Mouse (Mus musculus): Measurements from ENCODE around the gene Emb. TPM values are rescaled to one million over a fixed set of nuclear protein-coding genes. Genes with fewer than 3 reads are reported as not detected.

Emb gene
- total RNA-seq, 2 experiments from 2014 or later = 12.4 to 12.9 TPM

DNA sequence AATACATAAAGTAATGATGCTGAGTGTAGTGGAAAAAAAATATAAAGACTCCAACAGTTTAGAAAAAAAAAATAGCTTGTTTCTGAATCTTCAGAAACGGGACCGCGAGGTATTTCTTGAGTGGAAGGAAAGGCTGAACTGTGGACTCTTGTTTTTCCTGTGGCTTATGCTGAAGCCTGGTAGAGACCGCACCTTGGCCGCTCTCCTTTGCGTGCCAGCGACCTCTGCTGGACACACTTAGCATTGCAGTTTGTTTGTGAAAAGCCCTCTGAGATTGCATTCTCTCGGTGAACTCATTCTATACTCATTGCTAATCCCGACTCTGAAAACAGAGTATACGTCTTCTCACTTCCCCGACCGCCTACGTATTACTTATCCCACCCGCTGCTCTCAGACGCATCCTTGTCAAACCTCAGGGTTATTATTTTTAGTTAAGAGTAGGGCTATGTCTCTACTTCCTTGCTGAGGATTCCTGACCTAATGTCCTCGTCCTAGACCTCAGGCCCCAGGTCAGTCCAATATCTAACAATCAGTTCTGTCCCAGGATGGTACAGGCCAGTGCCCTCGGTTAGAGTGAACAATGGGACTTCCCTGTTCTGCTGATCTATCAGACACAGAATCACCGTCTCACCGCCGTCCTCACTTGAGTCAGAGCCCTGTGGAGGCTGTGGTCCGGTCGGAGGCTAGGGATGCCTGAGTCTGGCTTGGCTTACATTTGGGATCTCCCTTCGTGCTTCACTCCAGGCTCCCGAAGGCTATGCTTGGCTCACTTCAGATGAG is 103.3 kb downstream of the Emb start:
- peak; percentile 76 for DNase-seq
- intact Hi-C loops (cut with DNase I) = loop anchor here (5.0 kb wide), 1 partner anchor 109 kb away; no protein-coding TSS in a partner anchor

Other genes starting within 250 kb of the Emb start
- gene Parp8, start 183.0 kb upstream of the Emb start, total RNA-seq (2021) = 10 to 100 TPM; 62.5 to 62.8 TPM
- gene Gm17509, start 12.5 kb downstream of the Emb start, total RNA-seq (2021) = under 1 TPM; 0.82 to 0.87 TPM